Mouse (Mus musculus) megakaryocyte, embryonic 14.5 days (primary cell): ENCODE data around the gene Pum3.

Experiments used
- FLI1 ChIP-seq: IDR thresholded peaks from 2 replicates; pipeline ENCODE4 v1.6.1; 2012; ENCODE audit warnings: low read length, inconsistent platforms, mixed read lengths
- GATA1 ChIP-seq: IDR thresholded peaks from 3 replicates; pipeline ENCODE4 v1.6.1; 2012; ENCODE audit warnings: mixed read lengths, low read length, inconsistent platforms, borderline replicate concordance

DNA sequence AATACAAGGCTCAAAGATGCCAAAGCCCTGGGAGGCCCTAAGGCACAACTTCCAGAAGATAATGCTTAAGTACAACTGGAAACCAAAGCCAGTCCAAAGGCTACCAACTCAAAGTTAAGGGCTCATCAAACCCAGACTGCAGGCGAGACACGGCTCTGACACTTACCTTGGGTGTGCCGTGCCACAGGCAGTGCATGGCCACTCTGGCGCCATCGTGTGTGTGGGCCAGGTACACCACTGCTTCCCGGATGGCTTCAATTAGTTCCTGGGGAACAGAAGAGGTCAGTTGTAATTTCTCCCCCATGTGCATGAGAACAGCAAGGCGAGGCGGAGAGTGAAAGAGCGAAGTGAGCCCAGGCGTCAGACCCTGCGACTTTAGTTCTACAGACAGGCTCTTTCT, 13.1 kb downstream of the Pum3 start:
- TF ChIP-seq FLI1 (no peak), GATA1 (no peak)
